Mouse (Mus musculus): ENCODE measurements around the gene Neu3. TPM values are rescaled to one million over a fixed set of nuclear protein-coding genes. Genes with fewer than 3 reads are reported as not detected.
"Not testable (repeated sequence)": the region's sequence is repeated elsewhere in the genome, so short reads cannot be mapped to it uniquely, and the experiment has no call there.

Gene Neu3
- total RNA-seq, 2 experiments from 2014 or later, result 2.8 to 2.9 TPM

- DNase-seq (ENCODE audit: extremely low spot score in 1 of 2, low spot score in 1 of 2), result no peak
These were observed 6.2 kb upstream of the Neu3 start for GRCm38 (mm10) chr7:99834314-99834853.

DNA sequence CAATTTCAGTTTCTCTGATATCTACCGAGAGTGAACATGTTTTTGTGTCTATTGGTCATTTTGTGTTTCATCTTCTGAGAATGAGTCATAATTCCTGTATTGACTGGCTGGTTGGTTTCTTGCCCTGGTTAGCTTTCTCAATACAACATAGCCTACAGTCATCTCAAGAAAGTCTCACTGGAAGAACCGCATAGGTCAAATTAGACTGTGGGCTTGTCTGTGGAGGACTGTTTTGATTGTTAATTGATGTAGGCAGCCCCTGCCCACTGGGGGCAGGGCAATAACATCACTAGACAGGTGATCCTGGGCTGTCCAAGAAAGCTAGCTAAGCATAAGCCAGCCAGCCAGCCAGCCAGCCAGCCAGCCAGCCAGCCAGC is 5.6 kb upstream of the Neu3 start:
- no peak for DNase-seq (ENCODE audit: extremely low spot score in 1 of 2, low spot score in 1 of 2)

DNA sequence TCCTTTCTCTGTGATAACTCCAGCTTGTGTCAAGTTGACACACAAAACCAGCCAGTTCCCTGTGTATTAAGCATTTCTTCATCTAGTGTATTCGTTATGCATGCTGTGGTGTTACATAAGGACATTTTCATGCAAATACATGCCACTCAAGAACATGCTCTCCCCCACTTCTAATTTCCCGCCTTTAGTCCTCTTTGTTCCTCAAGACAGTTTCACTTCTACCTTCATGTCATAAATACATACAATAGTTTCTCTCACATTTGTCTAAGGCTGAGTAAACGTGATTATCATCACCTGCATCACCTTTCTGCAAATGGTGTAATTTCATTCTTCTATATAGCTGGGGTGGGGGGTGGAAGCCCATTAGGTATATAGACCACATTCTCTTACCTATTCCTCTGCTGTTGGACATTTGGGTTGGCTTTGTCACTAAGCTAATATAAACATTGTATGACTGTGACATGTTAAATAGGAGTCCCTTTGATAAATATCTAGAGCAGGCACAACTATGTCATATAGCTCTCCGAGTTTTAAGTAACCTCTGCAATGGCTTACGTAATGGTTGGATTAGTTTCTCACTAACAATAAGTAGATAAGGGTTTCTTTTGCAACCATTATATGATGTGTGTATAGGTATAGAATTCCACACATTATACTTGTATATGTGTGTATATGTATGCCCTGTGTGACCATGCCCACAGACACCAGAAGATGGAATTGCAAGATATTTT is 5.1 kb upstream of the Neu3 start:
- no peak for DNase-seq (ENCODE audit: extremely low spot score in 1 of 2, low spot score in 1 of 2)

- no peak for DNase-seq (ENCODE audit: extremely low spot score in 1 of 2, low spot score in 1 of 2)
These were observed 2.1 kb downstream of the Neu3 start for GRCm38 (mm10) chr7:99826096-99826495.

GRCm38 (mm10) chr7:99825511-99825910 is 2.7 kb downstream of the Neu3 start:
- DNase-seq (ENCODE audit: extremely low spot score in 1 of 2, low spot score in 1 of 2), result no peak

- no peak for DNase-seq (ENCODE audit: extremely low spot score in 1 of 2, low spot score in 1 of 2)
These were observed 3.4 kb downstream of the Neu3 start for GRCm38 (mm10) chr7:99824649-99825483.

- no peak for DNase-seq (ENCODE audit: extremely low spot score in 1 of 2, low spot score in 1 of 2)
These were observed 5.1 kb downstream of the Neu3 start for GRCm38 (mm10) chr7:99823045-99823663.

DNA sequence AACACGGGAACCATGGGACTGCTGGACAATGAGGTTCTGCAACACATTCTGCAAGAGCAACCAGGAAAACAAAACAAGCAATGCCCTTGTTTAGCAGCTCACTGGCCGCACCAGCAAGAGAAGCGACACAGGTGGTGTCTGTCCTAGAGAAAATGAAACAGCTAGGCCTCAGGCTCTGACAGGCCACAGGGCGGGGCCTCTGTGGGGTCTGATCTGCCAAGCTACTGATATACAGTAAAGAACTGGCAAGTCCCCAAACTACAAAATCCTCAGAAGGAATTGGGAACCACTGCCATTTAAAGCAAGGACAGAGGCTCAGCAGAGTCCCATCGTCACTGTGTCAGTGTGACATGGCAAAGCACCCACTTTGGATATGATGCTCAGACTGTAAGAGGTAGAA is 5.8 kb downstream of the Neu3 start:
- no peak for DNase-seq (ENCODE audit: extremely low spot score in 1 of 2, low spot score in 1 of 2)

GRCm38 (mm10) chr7:99821953-99822352 is 6.3 kb downstream of the Neu3 start:
- no peak for DNase-seq (ENCODE audit: extremely low spot score in 1 of 2, low spot score in 1 of 2)

GRCm38 (mm10) chr7:99818181-99818725 is 10.0 kb downstream of the Neu3 start:
- DNase-seq (ENCODE audit: extremely low spot score in 1 of 2, low spot score in 1 of 2), result not testable (repeated sequence)

- peak in 1 of 2 experiments; percentile 47 for DNase-seq (ENCODE audit: extremely low spot score in 1 of 2, low spot score in 1 of 2)
These were observed 14.8 kb downstream of the Neu3 start for GRCm38 (mm10) chr7:99813394-99813793.

GRCm38 (mm10) chr7:99811661-99812060 is 16.6 kb downstream of the Neu3 start:
- DNase-seq (ENCODE audit: extremely low spot score in 1 of 2, low spot score in 1 of 2), result no peak

DNA sequence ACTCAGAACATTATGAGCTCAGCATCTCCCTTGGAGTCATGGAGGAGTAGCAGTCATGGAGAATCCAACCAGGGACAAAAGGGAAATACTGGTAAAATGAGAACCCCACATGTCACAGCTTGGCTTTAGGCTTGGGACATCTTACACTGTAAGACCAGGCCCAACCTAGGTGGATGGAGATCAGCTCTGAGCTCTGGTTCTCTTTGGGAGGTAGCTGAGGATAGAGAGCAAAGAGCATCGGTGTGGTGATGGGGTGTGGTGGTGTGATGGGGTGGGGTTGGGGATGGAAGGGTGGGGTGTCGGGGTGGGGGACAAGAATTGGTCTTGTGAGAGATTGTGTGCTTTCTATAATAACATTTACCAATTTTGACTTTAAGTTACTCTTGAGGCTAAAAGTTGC is 17.4 kb downstream of the Neu3 start:
- no peak for DNase-seq (ENCODE audit: extremely low spot score in 1 of 2, low spot score in 1 of 2)

- DNase-seq (ENCODE audit: extremely low spot score in 1 of 2, low spot score in 1 of 2), result not testable (repeated sequence)
These were observed 21.2 kb downstream of the Neu3 start for GRCm38 (mm10) chr7:99807043-99807442.

DNA sequence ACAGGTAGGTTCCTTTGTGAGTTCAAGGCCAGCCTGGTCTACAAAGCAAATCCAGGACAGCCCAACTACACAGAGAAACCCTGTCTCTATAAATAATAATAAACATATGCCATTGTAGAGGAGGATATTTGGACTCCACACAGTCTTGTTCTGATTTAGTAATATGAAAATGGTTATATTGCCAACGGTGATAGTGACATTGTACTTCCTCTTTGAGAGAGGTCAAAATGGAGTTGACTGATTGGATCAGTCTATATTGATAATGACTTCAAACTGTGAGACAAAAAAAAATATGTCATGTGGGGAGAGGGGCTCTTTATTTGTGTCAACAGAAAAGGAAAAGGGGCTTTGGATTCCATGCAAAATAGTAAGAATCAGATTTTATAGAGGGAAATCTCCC is 22.9 kb downstream of the Neu3 start:
- DNase-seq (ENCODE audit: extremely low spot score in 1 of 2, low spot score in 1 of 2), result no peak

DNA sequence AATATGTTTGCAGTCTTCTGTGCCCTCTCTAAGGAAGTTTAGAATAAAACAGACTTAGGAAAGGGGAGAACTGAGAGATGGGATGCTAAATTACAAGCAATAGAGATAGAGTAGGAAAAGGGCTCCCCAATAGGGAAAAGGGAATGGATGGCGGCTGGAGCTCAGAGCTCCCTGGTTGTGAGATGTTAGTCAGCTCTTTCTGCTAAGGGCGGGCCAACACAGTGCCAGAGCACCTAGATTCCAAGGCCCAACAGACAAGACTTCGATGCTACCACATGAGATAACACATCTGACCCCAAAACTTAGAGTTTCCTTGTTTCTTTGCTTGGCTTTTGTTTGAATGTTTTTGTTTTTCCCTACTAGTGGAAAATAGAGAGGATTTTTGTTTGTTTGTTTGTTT is 24.2 kb downstream of the Neu3 start:
- not testable (repeated sequence) for DNase-seq (ENCODE audit: extremely low spot score in 1 of 2, low spot score in 1 of 2)

- no peak for DNase-seq (ENCODE audit: extremely low spot score in 1 of 2, low spot score in 1 of 2)
These were observed 24.7 kb downstream of the Neu3 start for GRCm38 (mm10) chr7:99803535-99803934.

- DNase-seq (ENCODE audit: extremely low spot score in 1 of 2, low spot score in 1 of 2), result no peak
These were observed 29.1 kb downstream of the Neu3 start for GRCm38 (mm10) chr7:99799118-99799517.

DNA sequence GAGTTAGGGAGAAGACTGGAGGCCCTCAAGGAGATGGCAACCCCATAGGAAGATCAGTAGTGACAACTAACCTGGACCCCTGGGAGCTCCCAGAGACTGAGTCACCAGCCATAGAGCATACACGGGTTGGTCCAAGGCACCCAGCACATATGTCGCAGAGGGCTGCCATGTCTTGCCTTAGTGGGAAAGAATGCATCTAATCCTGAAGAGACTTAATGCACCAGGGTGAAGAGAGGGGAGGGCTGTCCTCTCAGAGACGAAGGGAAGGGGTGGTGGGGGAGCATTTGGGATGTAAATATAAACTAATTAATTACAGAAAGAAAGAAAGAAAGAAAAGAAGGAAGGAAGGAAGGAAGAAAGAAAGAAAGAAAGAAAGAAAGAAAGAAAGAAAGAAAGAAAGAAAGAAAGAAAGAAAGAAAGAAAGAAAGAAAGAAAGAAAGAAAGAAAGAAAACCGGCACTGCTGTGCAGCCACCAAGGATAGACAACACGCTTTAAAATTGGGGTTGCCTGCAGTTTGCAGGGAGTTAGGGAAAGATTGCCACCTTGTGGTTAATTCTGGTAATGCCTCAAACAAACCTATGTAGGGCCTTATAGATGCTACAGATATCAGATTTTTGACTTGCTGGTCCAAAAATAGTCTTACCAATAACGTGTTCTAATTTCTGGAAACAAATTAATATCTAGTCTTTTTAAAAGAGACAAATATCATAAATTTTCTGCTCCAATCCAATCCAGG is 30.1 kb downstream of the Neu3 start:
- DNase-seq (ENCODE audit: extremely low spot score in 1 of 2, low spot score in 1 of 2), result peak in 1 of 2 experiments; percentile 80

DNA sequence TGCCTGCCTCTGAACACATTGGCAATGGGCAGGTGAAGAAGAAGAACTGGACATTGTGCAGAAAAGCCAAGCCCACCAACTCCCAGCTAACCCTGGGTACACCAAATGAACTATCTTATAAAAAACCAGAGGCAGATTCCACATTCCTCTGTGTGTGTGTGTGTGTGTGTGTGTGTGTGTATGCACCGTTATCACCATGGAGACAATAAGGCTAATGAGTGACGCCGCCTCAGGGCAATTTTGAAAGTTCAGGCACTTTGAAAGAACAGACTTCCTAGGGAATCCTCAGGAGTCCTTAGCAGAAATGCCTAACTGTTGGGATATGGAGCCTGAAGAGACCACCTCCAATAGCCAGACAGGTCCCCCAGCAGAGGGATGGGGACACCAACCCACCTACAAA is 31.0 kb downstream of the Neu3 start:
- DNase-seq (ENCODE audit: extremely low spot score in 1 of 2, low spot score in 1 of 2), result no peak

Data from layer of hippocampus, postnatal 25 days (tissue).